Mouse (Mus musculus) stomach, embryonic 14.5 days (tissue): ENCODE results near the gene Cd300a. TPM values are rescaled to one million over a fixed set of nuclear protein-coding genes. Genes with fewer than 3 reads are reported as not detected.

Experiments used
- ATAC-seq: fragments of 200-750 bp; cut with Nextera tagmentation; 2 replicates; pipeline ENCODE4 v1.8.0; 2017; ENCODE audit warnings: low read depth, moderate TSS enrichment; ENCODE audit not compliant: insufficient number of reproducible peaks, insufficient read depth, low FRiP score
- H3K27ac ChIP-seq: fragments of 300-500 bp; sonication (generic); 2 replicates; pipeline ENCODE4 v1.5.1; 2014; ENCODE audit warnings: mild to moderate bottlenecking, low read length, moderate library complexity, mixed read lengths
- H3K27me3 ChIP-seq: fragments of 300-500 bp; sonication (generic); 2 replicates; pipeline ENCODE4 v1.6.1; 2014; ENCODE audit warnings: low read length, control low read depth, mixed read lengths; ENCODE audit not compliant: control insufficient read depth, insufficient read depth
- H3K36me3 ChIP-seq: fragments of 300-500 bp; sonication (generic); 2 replicates; pipeline ENCODE4 v1.6.1; 2014; ENCODE audit warnings: mild to moderate bottlenecking, control low read depth, low read length, moderate library complexity, mixed read lengths; ENCODE audit not compliant: control insufficient read depth, insufficient read depth
- H3K4me1 ChIP-seq: fragments of 300-500 bp; sonication (generic); 2 replicates; pipeline ENCODE4 v1.6.1; 2014; ENCODE audit warnings: low read length, control low read depth, mixed read lengths; ENCODE audit not compliant: control insufficient read depth, insufficient read depth
- H3K4me2 ChIP-seq: fragments of 300-500 bp; sonication (generic); replicated peaks from 2 replicates; pipeline ENCODE4 v1.6.1; 2014; ENCODE audit warnings: low read depth, low read length, control low read depth
- H3K4me3 ChIP-seq: fragments of 300-500 bp; sonication (generic); 2 replicates; pipeline ENCODE4 v1.5.1; 2014; ENCODE audit warnings: low read depth, low read length, control low read depth
- H3K9ac ChIP-seq: fragments of 300-500 bp; sonication (generic); replicated peaks from 2 replicates; pipeline ENCODE4 v1.6.1; 2014; ENCODE audit warnings: low read depth, mild to moderate bottlenecking, control low read depth, low read length, moderate library complexity, mixed read lengths
- H3K9me3 ChIP-seq: fragments of 300-500 bp; sonication (generic); 2 replicates; pipeline ENCODE4 v1.6.1; 2016; ENCODE audit warnings: low read depth, low read length, control low read depth; ENCODE audit not compliant: control insufficient read depth
- WGBS: fragments of 180-500 bp; shearing (Covaris S2); extraction: QIAGEN DNeasy Blood & Tissue Kit; methylation state at CpG from one replicate; pipeline ENCODE4 v1.1.7; 2014; 5-methylcytosine and 5-hydroxymethylcytosine counted together
- polyA plus RNA-seq: library from polyadenylated mRNA; unstranded; fragments of >200 nt; fragmentation: Nextera tagmentation; extraction: Ambion mirVana; gene quantifications from 2 replicates; pipeline ENCODE4 v1.2.1, GENCODE M21; 2014

Cd300a gene
- polyA plus RNA-seq, 1 experiment from 2014 or later = 1.1 TPM

DNA sequence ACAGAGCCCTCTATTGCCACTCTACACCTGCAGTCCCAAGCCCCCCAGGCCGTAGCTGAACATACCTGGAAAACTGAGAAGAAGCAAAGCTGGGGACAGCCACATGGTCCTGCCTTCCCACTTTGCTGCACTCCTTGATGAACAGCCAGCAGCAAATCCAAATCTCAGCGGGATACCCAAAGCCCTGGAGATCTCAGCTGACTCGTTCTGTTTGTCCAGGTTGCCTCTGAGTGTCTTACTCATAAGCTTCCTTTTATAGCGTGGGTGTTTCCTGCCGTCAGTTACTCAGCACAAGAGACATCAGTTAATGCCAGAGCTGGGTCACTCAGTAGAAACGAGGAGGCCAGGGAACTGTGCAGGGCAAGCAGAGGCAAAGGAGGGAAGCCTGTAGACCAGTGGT lies 44.3 kb downstream of the Cd300a start, which contains the start of gene Cd300lb:
Gene Cd300lb (minus strand): TSS at position 243 of the 400 bp plus-strand sequence.
- no peaks in the 10 kb centered on the region for H3K27me3 ChIP-seq
- H3K36me3 ChIP-seq = no peaks in the 10 kb centered on the region
- H3K9ac ChIP-seq = no peak within 1 kb of the TSS
- 47% methylated on average over 6 of the region's 6 CpGs for WGBS
- H3K27ac ChIP-seq = no peak within 1 kb of the TSS
- H3K9me3 ChIP-seq = no peaks in the 10 kb centered on the region
- no peaks in the 10 kb centered on the region for H3K4me1 ChIP-seq
- no peak within 1 kb of the TSS for H3K4me2 ChIP-seq
- no peak for ATAC-seq
- H3K4me3 ChIP-seq = no peak within 1 kb of the TSS

Other genes with a start within 250 kb of the Cd300a start
- gene Rpl38, start 221.5 kb upstream of the Cd300a start, polyA plus RNA-seq = 974 and 1,057 TPM in 2 replicates
- gene Ttyh2, start 214.6 kb upstream of the Cd300a start, polyA plus RNA-seq = 12.5 and 13.8 TPM in 2 replicates
- 0.25 and 0.38 TPM in 2 replicates for gene Dnaic2, start 162.6 kb upstream of the Cd300a start, polyA plus RNA-seq
- gene Kif19a, start 124.7 kb upstream of the Cd300a start, polyA plus RNA-seq = 0.51 and 0.81 TPM in 2 replicates
- gene Btbd17, start 94.1 kb upstream of the Cd300a start, polyA plus RNA-seq = 0.98 and 1.6 TPM in 2 replicates
- gene Gpr142, start 91.1 kb upstream of the Cd300a start, polyA plus RNA-seq = 0.23 and 0.39 TPM in 2 replicates
- 23.5 and 27.2 TPM in 2 replicates for gene Gprc5c, start 38.9 kb upstream of the Cd300a start, polyA plus RNA-seq
- 0.12 and 0.21 TPM in 2 replicates for gene Cd300lb, start 44.3 kb downstream of the Cd300a start, polyA plus RNA-seq
- not detected in 2 replicates for gene Cd300c, start 79.1 kb downstream of the Cd300a start, polyA plus RNA-seq
- 0.24 and 0.33 TPM in 2 replicates for gene Cd300ld, start 99.9 kb downstream of the Cd300a start, polyA plus RNA-seq
- gene Cd300c2, start 111.8 kb downstream of the Cd300a start, polyA plus RNA-seq = 1.8 and 2.9 TPM in 2 replicates
- not detected in 2 replicates for gene Cd300ld2, start 126.2 kb downstream of the Cd300a start, polyA plus RNA-seq
- gene Cd300ld4, start 137.0 kb downstream of the Cd300a start, polyA plus RNA-seq = not detected in 2 replicates
- gene Cd300ld5, start 147.7 kb downstream of the Cd300a start, polyA plus RNA-seq = not detected in 2 replicates
- gene Cd300ld3, start 158.4 kb downstream of the Cd300a start, polyA plus RNA-seq = not detected in 2 replicates
- gene Cd300e, start 172.1 kb downstream of the Cd300a start, polyA plus RNA-seq = 0.12 TPM in 1 of 2 replicates, not detected in the other
- 1.3 and 1.5 TPM in 2 replicates for gene Rab37, start 201.4 kb downstream of the Cd300a start, polyA plus RNA-seq
- gene Cd300lf, start 244.0 kb downstream of the Cd300a start, polyA plus RNA-seq = 0.33 and 0.48 TPM in 2 replicates